Mouse (Mus musculus) layer of hippocampus, postnatal 36 days (tissue): ENCODE measurements around the gene Gm17334. TPM values are rescaled to one million over a fixed set of nuclear protein-coding genes. Genes with fewer than 3 reads are reported as not detected.

Experiments
- DNase-seq, 2 experiments: peaks; one replicate each; pipeline ENCODE4 v3.0.0; 2022
- total RNA-seq, 2 experiments: library from RNA; stranded (reverse); gene quantifications; 2 replicates each; pipeline ENCODE4 v1.2.3; 2021

Gene Gm17334
- total RNA-seq: 1 to 10 TPM; 1.0 TPM

DNA sequence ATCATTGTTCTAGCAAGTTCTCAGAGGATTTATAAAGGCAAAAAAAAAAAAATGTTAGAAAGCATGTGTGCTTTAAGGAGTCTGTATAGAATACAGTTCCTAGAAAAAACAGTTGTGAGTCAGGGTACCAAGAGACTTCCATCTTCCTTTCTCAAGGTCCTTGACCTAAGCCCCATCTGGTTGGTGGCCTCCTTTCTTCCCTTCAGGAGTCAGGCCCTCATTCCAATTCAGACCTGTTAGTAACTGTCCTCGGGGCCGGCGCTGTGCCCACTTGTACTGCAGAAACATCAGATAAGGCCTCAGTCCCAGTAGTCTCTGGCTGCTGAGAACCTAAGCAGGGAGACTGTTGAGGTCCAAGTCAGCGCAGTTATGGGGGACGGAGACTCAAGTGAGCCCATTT, at the start of gene Gm17334:
Gene Gm17334 (minus strand): TSS at position 101 of the 400 bp plus-strand sequence.
- no peak for DNase-seq

DNA sequence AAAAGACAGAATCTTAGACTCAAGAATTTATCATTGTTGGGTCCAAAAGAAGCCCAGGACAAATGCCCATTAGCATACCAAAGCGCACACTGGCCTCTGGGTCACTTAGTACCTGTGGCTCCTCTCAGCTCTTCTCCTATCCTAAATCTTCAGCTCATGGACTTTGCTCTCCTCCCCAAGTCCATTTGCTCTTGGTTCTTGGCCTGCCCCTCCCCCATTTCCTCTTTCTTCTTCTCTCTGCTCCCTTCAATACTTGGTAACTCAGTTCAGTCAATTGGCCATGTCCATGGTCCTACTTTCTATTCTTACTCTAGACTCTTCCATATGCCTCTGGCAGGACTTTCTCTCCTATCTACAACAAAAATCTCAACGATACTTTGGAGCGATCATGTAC, 49.0 kb upstream of the Gm17334 start:
- DNase-seq: no peak

DNA sequence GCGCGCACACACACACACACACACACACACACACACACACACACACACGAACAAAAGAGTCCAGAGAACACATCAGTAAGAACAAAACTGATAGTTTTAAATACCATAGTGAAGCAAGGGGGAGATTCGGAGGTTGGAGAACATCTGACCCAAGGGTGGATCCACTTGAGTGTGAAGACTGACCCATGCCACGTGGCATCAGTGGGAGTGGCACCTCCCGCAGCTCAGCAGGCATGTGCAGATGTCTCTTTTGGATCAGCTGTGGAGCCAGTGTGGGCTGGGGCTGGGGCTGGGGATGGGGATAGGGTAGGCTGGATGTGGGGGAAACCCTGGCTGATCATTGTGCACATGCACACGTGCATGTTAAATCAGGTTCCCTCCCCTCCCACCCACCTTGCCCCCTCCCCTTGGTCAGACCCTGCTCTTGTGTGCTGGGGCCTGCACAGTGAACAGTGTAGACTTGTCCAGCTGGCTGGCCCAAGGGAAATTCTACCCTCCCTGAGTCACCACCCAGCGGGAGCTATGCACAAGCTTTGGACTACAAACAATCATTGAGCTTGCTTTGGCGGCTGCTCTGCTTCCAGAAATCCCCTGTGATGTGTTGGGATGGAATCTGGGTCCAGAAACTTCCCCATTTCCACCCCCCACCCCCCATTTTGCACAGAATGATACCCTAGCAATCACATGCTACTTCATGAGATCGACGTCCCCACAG, 48.4 kb upstream of the Gm17334 start:
- DNase-seq: no peak

DNA sequence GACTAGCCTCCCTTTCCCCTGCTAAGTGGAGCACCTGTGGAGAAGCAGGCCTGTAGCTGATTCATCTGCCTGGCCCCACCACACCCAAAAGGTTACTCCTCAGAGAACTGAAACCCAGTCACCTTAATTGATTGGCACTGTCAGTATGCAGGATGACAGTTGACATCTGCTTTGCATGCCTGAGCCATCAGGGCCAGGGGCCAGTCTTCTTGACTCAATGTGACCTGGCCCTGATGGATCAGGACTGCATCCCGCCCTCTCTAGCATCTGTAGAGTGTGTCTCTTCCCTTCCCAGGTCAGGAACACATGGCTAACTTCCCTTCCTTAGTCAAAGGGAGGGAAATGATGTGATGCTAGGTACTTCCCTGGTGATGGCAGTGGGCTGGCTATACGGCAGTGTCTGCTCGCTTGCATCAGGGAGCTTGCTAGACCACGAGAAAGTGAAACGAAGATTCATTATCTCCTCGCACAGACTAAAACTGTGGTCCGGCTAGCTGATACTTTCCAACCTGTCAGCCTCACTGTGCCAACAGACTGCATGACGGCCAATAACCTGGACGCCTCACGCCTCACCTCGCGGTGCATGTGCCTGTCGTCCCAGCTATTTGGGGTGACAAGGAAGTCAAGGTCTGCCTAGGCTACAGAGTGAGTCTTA, 47.7 kb upstream of the Gm17334 start:
- no peak for DNase-seq

DNA sequence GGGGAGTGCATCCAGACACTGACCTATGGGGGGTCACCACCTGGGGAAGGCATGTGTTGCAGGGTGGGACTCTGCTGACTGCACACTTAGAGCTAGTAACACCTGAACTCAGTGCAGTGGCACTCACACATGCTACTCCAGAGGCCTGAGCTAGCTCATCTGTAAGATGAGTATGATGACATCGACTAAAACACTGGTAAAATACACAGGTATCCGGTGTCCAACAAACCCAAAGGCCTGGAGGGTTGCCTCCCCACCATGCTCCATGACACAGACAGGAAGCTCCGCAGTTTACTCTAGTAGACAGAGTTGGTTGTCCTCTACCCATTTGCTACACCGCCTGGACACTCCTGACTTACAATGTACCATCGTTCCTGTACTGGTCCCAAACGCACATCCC, 46.5 kb upstream of the Gm17334 start:
- DNase-seq: no peak

DNA sequence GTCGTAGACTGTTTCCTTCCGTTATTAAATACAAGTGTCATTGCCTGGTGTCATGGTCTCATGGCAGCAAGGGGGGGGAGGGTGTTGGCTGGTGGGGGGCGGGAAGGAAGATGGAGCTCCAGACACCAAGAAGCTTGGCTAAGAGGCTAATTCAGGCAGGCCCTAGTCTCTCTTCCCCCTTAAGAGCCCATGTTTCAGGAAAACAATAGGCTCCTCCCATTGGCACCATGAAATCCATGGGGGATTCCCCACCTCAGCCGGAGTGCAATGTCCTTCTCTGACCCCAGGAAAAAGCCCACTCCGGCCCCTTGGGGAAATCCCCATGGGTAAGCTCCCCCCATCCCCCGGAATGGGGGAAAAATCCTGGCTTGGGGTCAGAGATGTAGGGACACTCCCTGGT, 45.8 kb upstream of the Gm17334 start:
- DNase-seq: no peak

DNA sequence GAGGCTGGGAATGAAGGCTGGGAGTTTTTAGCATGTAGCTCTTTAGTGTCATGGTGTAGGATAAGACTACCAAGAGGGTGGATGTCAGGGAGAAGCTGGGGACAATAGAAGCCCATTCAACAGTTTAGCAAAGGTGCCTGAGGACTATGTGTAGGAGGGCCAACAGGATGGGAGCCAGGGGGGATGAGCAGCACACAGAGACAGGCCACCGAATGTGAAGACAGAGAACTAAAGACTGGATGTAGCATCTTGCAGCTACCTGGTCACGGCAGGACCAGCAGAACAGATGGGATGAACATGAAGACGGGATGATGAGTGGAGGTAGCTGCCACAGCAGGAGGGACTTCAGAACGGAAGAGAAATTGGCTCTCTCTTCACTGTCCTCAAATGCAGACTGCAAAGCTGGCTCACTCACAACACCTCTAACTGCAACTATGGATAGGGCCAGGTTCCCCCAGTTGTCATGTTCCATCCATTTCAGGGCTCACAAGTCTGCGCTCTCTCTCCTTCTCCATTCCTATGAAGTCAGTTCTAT, 43.9 kb upstream of the Gm17334 start:
- no peak for DNase-seq

DNA sequence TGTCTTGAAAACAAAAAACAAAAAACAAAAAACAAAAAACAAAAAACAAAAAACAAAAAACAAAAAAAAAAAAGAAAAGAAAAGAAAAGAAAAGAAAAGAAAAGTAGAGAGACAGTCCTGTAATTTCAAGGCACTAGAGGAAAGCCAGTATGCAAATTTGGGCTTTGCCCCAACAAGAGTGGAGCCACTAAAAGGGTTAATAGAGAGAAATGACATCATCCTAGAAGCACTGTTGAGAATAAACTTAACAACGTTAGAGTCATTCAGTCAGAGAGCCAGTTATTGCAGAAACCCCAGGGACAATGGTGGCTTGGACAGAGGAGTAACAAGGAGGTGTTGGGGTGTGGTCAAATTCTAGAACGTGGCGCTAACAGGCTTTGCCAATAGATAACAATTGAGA, 41.8 kb upstream of the Gm17334 start:
- no peak for DNase-seq

DNA sequence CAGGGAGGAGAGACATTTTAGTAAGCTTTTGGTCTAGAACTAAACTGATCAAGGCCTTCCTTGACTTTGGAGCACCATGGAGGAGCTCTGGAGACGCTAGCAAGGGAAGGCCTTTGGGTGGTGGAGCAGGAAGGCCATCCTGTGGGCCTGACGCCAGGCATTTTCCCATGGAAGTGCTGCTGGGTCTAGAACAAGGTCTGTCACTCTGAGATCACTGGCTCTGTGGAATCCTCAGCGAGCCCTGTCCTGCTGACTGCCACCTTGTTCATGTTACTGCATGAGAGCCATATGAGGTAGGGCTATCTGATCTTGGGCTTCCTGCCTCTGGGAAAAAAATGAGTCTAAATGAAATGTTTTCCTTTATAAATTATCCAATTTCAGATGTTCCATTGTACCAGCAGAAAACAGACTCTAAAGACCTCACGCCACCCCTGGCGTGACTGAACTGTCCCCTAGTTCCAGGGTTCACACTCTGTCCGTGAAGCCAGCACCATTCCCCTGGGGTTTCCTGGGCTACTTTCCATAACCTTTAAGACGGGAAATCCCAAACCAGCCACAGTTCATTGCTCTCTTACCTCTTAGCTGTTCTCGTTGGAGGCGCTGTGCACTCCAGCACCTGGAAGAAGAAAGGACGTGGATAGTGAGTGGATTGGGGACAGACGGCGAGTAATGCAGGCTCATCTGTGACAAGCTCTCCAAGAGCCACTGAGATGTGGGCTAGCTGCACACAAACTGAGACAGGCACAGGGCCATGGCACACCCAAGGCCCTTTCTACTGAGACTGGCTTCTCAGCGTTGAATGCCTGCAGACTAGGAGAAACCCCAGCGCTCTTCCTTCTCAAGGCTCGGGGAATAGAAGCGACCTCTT, 40.2 kb upstream of the Gm17334 start:
- no peak for DNase-seq

DNA sequence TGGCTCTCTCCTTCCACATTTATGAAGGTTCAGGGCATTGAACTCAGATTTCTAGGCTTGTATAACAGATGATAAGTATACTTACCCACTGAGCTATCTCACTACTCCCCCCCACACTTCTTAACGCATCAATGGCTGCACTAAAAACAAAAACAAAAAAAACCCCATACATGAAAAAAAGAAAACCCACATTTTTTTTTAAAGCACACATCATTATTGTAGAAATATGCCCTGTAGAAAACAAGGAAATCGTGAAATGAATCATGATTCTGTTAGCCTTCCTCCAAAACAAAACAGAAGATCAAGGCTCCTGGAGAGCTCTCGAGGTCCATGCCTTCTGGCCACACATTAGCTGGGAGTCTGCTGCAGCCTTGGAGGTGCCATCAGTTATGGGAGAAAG, 38.3 kb upstream of the Gm17334 start:
- no peak for DNase-seq

DNA sequence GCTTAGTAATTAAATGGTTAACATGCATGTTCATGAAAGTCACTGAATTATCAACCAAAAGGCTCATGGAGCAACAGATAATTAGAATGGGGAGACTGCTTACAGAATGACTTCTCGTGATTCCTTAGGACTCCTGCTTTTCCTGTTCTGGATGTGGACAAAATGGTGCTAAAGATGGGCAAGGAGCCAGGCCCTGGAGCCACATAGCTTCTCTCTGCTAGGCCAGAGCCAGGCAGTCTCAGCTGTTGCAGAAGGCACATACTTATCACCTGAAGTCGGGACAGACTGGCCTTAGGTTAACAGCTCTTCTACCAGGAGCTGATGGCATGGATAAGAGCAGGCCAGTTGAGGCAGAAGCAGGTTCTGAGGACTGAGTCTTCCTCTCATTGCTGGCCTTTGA, 37.8 kb upstream of the Gm17334 start:
- no peak for DNase-seq

DNA sequence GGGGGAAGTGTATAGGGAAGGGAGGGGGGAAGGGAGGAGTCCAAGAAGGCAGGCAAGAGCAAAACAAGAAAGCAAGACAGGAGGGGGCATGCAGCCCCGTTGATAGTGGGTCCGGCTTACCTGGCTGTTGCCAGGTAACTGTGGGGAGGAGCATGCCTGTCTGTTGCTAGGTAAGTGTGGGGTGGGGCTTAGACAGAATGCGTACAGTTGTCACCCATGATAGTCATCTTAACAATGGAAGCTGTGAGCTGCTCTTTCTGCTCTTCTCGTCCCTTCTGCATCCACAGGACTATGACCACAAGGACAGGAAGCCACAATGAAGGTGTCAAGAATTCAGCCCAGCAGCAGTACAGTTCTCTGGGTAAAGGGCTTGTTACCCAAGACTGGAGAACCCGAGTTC, 37.2 kb upstream of the Gm17334 start:
- DNase-seq: no peak

DNA sequence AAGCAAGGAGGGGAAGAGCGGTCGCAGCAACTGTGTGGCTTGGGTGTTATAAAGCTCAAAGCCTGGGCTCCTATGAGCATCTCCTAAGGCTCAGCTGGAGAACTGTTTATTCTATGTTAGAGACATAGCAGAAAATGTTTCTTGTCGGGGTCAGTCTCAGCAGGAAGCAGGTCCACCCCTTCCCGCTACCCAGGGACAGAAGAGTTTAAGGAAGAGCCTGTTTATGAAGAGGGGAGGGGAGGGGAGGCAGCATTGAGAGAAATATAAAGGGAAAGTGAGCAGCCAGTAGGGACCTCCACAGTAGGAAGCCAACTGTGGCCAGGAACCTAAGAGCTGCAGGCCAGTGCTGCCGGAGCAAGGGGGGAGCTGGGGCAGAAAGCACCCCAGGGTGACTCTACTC, 36.4 kb upstream of the Gm17334 start:
- no peak for DNase-seq

DNA sequence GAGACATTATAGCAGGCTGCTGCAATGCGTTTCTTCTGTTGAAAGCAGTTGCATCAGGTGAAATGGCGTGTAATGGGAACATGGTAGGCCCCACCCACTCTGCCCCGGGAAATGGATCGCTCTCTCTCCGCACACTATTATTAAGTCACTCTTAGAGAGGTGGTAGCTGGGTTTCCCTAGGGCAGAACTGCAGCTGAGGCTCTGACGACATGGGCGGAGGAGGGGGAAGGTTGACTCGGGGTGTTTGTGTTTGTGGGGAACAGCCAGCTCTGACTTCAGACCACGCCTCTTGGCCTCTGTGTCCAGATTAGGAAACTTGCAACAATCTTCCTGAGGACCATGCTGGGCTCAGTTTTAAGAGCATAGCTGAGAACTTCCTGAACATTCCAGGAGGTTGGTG, 32.8 kb upstream of the Gm17334 start:
- no peak for DNase-seq

DNA sequence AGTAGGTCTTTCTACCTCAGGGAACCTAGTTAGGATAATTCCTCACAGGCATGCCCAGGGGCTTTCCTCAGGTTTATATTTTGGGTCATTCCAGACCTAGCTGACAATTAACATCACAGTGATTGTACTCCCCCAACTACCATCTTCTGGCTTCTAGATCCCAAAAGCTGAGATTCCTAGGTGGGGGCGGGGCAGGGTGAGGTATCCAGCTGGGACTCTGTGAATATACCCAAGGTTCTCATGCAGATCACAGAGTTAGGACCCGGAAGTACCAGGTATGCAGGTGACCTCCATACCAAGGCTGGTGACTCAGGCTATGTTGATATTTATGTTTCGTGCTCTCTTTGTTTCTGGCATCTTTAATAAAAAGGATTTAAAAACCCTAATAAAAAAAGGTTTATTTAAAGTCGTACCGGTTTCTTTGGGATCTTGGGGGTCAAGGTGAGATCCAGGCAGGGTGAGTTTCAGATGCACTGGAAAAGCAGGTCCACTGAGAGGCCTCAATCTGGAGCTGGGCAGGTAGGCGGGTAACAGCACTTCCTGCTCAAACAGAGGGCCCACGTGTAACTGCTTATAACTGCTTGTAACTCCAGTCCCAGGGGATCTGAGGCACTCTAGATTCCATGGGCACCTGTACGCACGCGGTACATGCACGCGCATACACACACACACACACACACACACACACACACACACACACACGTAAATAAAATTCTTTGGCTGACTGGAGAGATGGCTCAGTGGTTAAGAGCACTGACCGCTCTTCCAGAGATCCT, 31.8 kb upstream of the Gm17334 start:
- no peak for DNase-seq

DNA sequence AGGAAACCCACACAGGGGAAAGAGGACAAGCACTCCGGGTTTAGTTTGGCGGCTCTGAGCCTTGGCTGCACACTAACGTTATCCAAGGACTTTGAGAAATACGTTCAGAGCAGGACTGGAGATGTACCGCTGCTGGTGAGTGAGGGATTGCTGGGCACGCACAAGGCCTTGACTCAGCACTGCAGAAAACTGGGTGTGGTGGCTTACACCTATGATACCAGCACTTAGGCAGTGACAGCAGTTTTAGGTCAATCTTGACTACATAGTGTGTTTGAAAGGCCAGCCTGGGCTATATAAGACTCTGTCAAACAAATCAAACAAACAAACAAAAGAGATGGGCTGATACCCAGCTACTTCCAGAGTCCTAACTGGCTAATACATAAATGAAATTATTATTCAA, 30.5 kb upstream of the Gm17334 start:
- DNase-seq: no peak

DNA sequence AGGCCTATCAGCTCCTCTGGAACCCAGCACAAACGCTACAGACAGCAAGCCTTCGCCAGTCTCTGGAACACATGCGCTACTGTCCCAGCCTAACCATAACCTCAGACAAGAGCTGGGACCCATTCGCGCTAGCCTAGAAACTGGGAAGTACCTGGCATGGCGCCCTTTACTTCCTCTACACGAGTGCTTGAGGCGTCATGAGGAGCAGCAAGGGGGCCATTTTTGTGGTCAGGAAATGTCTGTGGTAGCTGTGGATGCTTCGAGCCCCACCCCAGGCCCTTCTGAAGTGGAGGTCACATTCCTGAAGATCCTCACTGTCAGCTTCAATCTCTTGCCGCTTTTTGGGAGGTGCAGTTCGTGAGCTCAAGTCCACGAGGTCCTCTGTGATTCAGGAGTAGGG, 30.1 kb upstream of the Gm17334 start:
- DNase-seq: no peak

DNA sequence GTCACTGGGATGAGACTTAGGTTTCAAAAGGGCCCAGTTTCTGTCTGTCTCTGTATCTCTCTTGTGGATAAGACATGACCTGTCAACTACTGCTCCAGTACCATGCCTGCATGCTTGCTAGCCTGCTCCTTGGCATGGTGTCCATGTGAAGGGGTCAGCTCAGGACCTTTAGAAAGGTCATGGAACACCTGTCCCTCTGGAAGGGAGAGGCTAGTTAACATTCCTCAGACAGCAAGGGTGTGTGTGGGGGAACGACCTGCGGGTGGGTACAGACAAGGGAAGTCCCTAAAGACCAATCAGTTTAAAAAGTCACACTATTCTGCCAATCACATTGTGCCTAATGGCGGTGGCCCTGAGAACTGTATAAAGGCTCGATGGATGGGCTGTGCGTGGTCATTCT, 28.0 kb upstream of the Gm17334 start:
- no peak for DNase-seq

DNA sequence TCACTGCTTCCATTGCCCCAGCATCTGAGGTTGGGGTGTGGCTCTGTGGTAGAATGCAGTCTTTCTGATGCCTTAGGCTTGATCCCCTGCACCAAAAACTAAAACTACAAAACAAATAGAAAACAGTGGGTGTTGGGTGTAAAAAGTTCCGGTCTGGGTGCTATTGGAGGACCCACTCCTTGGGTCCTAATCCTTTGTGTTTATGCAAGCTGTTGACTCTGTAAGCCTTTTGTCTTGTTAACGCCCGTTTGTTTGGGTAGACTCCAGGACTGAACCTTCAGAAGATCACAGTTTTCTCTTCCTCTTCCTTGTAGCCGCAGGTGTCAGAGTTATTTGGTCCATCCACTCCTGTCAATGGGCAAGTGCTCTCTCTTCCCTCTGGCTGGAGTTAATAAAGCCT, 27.0 kb upstream of the Gm17334 start:
- DNase-seq: no peak

DNA sequence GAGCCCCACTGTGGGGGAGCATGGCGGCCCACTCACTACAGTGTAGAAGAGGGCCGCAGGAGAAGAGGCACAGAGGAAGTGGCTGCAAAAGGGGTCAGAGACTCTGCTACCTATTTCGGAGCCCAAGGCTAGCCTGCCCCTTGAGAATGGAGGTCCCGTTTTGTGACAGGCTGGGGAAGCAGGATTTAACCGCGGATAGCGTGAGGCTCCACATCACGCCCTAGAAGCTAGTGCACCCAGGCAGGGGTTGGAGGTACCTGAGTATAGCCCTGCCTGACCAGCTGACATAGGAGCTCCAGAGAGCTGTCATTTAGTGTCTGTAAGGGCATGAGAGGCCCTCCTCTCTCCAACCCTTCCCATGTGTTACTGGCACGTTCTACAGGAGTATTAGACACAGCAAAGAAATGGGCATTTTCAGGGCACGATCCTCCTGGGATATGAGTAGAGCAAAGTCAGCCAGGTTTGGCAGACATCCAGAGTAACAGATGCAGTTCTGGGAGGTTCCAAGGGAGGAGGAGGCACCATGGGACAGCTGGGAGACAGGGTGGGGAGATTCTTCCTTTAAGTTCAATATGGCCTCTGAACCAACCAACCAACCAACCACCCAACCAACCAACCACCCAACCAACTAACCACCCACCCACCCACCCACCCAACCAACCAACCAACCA, 25.2 kb upstream of the Gm17334 start:
- DNase-seq: no peak

DNA sequence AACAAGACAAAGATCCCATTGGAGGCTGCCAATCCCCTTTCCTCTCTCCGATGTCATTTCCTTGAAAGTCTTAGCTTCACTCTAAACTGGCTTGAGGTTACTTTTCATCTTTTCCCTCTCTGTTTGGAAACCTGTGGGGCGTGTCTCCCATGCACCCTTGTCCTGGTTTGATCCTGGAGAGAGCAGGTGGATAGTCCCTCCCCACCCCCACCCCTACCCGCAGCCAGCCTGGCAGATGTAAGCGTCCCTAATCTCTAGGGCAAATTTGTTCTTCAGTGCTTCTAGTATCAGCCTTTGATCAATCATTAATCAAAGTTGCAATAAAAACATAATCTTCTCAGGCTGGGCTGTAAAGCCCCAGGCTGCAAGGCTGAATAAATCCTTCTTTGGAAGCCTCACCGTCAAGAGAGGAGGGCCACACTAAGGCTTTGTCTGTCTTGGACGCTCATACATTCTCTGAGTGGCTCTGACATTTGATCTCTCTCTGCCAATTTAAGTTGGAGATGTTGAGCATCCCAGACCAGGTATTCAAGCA, 24.5 kb upstream of the Gm17334 start:
- no peak for DNase-seq
